Mouse (Mus musculus) 3T3-L1 (cell line): ENCODE measurements around the gene Pon3.
"Not testable (repeated sequence)": the region's sequence is repeated elsewhere in the genome, so short reads cannot be mapped to it uniquely, and the experiment has no call there.

ENCODE experiments used
- DNase-seq: peaks from one replicate; pipeline ENCODE4 v3.0.0-alpha.2; 2015; ENCODE audit warnings: low read depth, low spot score

Pon3 gene

DNA sequence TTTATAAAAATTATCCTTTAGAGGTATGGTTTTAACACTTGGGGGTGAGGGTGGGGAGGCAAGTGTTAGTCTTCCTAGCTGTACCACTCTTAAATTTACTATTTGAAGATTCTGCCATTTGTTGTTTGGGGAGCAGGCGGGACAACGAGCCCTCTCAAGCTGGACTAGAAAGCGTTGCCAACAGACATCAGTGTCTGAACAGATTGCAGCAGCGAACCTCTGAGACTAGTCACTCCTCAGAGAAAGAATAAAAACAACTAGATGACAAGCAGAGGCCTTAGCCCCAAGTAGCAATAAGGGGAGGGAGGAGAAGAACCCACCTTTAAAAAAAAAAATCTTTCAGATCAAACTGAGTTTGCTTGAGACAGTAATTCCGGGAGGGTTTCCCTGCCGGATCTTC lies 795 bp downstream of the Pon3 start:
- DNase-seq, result no peak

DNA sequence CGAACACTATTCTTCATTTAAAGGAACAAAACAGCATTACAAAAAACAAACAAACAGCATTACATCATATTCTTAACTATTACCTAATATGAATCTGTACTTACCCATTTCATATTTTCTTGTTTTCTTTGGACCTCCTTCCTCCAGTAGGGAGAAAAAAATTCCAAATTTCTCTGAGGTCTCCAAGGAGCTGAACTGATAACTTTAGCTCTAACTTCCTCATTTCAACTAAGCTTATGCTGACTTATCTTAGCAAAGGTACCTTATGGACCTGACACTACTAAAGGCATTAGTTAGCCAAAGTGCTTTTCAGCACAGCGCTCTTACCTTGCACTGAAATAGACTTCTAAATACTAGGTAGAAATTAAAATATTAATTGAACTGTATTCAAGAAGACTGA lies 1.2 kb downstream of the Pon3 start:
- no peak for DNase-seq

DNA sequence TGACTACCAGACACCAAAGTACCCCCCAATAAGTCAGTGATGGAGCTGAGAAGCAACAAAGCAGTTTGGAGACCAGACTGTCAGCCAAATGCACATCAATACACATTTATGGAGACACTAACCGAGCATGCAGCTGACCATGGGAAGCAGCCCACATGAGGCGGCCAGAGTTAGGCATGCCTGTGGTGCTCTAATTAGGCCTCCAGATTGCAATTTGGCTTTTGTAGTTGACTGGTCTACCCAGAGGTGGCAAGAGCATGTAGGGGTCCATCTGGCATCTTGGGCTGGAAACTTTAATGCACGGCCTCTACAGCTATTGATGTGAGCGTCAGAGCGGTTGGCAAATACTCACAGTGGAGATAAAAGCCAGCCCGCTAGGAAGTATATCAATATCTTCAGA lies 10.2 kb downstream of the Pon3 start:
- no peak for DNase-seq

DNA sequence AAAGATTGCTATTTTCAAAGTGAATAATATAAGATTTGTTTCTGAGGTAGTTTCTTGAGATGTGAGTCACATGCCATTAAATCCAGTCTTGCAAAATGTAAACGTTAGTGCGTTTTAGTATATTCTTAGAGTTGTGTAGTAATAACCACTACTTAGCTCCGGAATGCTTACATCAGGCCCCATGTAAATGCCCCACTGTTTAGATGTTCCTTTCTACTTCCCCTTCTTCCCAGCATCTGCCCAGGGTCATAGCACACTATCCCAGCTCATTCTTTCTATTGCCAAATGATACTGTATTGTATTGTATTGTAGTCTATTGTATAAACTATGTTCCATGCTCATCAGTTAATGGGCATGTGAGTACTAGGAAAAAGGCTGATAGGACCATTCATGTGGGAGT lies 17.3 kb downstream of the Pon3 start:
- DNase-seq, result no peak

DNA sequence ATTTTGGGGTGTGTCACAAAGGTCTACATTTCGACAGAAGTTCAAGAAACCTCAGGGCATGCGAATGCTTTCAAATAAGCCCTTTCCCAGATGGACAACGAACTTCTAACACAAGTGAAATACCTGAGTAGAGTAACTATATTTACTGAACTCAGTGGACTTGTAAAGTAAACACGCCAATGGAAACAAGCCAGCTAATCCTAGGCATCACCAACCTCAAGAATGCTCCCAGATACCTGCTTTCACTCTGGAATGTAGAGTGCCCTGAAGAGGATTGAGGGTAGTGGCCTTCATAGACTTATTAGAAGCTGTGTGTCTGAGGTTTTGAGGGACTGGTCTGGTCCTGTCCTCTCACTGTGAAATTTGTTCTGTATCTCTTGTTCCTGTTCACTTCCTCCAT lies 18.6 kb downstream of the Pon3 start:
- DNase-seq, result no peak

DNA sequence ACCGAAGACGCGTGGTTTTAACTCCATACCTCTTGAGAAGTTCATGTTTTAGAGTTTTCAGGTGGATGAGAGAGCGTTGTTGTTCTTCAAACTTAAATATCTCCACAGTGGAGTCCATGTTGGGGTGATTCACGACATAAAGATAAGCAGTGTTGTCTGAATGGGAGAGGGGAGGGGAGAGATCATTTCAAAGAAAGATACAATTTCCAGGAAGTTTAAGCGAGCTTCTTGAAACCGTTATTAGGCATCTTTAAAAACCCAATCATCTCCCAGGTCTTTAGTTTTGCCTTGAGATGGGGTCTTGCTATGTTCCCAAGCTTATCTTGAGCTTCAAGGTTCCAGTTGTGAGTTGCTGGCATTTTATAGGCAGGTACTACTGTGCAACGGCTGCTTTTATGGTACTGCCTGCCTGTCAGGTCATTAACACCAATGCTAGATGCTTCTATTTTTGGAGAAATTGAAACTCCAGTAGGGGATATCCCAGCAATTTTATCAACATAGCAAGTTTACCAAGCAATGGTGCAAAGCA lies 19.2 kb downstream of the Pon3 start:
- no peak for DNase-seq

DNA sequence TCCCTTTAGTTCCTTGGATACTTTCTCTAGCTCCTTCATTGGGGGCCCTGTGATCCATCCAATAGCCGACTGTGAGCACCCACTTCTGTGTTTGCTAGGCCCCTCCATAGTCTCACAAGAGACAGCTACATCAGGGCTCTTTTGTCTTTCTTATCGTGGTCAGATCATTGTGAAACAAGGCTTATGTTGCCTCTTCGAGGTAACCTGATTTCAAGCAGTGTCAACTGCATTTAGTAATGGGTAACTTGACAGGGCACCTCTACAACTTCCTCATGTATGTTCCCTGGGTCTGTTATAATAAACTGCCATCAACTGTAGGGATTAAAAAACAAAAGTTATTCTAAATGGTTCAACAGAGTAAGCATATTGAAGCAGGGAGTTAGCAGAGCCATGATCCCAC lies 21.5 kb downstream of the Pon3 start:
- no peak for DNase-seq

DNA sequence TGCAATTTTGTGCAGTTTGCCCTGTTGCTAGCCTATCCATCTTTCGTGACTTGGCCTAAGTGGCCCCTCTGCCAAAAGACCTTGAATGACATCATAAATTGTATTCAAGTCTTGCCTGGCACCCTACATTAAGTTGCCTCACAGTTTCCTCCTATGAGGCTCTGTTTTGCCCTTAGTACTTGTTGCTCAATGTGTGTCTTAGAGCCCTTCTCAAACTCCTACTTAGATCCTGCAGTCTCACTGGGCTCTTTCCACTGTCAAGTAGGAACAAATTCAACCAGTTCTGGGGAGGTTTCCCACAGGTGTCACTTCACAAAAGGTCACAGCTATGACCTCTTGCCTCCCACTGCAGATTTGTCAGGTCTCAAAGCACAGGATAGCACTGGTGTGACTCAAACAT lies 22.3 kb downstream of the Pon3 start:
- DNase-seq, result peak; percentile 5

DNA sequence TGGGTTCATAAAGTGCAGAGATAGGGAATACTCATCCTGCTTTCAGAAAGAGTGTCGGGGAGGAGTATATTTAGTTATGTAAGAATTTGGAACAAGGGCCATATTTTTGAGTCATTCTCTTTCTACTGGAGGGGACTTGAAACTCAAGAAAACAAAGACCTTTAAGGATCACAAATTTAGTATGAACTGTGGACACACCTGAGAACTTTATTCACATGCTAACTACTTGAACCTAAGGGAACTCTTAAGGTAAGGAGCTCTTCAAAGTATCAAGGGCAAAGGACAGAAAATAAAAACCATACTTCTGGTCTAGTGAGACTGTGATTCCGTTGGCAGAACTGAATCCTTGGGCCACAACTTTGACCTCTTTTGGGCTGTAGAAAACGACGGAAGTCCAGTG lies 24.1 kb downstream of the Pon3 start:
- no peak for DNase-seq

DNA sequence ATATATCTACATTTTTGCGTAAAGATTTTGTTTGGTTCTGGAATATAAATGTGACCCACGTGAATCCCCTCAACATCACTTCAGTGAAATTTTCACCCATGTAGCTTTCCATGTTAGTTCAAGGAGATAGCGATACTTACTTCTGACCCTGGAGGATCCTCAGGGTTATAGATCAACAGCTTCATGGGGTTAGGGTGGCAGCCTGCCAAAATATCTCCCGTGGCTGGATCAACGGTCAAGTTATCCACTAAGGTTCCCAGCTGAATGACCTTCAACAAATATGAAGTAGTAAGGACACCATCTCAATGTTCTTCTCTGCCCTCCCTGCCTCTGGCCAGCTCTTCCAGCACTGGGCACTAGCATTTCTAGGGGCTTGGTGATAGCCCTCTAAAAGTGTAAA lies 25.8 kb downstream of the Pon3 start:
- no peak for DNase-seq

DNA sequence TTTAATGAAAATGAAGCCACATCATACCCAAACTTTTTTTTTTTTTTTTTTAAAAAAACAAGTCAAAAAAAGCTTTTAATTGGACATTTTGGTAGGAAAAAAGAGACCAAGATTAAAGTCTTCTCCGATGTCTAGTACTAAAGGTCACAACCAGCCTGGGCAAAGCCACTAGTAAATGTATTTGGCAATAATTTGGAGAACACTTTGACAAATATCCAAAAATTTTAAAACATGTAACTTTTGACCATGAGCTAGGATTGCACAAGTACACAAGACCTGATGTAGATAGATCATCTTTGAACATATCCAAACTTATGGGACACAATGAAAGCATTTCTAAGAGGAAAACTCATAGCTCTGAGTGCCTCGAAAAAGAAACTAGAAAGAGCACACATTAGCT lies 32.5 kb downstream of the Pon3 start:
- DNase-seq, result not testable (repeated sequence)

DNA sequence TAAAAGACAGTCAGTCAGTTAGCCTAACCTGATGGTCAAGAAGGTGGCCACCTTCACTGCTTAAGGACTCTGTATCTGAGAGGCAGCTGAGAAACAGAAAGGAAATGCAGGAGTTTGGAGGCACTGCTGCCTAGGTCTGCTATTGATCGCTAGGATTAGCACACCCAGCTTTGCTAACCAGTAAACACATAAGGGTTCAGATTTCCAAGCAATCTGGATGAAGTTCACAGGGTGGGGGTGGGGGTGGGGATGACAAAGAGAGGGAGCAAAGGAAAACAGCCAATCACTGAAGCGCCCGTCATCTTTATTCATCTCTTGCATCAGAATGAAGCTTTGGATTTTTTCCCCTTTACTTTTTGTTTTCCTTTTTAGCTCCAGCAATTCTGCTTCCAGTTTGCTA lies 34.0 kb downstream of the Pon3 start:
- no peak for DNase-seq

DNA sequence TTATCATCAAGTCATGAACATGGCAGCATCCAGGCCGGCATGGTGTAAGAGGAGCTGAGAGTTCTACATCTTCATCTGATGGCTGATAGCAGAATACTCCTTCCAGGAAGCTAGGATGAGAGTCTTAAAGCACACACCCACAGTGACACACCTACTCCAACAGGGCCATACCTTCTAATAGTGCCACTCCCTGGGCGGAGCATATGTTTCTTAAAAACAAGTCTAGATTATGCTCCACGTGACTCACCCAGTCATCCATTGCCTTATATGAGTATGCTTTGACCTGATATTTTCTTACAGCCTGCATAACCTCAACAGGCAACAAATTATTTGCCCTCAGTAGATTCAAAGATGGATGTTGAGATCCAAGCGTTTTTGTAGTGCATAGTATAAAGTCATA lies 37.9 kb downstream of the Pon3 start:
- DNase-seq, result no peak

DNA sequence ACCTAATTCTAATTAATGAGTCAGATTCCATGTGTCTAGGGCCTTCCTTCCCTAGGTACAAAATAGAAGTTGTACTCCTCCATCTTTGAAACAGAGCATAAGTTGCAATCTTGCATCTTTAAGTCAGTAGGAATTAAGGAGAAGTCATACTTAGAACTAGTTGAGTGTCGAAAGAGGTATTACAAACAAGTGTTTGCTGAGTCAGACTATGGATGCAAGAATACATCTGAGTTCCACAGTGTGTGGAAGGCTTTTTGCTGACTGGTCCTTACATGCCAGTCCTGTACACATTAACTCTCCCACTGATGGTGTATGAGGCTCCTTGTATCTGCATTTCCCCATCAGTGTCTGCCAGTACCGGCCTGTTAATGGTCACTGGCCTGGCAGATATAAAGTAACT lies 48.3 kb downstream of the Pon3 start:
- DNase-seq, result no peak

DNA sequence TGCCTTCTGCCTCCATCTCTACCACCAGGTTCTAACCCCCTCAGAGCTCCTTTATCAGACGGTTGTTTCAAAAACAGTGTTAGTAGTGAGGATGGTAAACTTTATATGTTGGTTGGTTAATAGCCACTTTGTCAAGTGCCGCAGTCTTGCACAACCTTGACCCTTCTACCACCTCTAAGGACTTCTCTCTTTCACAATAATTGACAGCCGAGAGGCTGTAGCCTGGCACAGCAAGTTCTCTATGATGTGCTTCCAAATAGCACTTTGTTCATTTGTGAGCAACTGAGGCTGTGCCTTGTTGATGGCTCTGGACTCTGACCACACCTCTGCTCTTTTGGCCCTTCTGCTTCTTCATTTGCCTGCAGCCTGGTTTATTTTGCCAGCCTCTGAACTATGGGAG lies 56.2 kb downstream of the Pon3 start:
- no peak for DNase-seq

DNA sequence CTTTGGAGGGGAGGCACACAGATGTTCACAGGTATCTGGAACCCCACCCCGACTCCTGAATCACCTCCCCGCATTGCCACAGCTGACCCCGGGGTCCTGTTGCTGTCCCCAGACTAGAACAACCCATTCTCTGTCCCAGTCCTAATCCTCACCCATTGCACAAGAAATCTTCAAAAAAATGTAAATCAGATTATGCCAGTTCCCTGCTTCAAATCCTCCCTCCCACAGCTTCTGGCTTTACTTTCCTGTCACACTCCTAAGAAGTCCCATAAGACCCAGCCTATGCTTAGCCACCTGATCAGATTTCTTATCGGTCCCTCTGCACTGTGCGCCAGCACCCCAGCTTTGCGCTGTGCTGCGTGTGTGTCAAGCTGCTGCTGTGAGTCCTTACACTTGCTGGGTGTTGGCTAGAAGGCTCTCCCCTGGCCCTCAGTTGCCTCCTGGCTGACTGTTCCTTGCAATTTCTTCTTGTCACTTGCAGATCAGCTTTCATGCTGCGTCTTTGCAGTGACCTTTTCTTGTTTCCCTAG lies 56.6 kb downstream of the Pon3 start:
- DNase-seq, result no peak

DNA sequence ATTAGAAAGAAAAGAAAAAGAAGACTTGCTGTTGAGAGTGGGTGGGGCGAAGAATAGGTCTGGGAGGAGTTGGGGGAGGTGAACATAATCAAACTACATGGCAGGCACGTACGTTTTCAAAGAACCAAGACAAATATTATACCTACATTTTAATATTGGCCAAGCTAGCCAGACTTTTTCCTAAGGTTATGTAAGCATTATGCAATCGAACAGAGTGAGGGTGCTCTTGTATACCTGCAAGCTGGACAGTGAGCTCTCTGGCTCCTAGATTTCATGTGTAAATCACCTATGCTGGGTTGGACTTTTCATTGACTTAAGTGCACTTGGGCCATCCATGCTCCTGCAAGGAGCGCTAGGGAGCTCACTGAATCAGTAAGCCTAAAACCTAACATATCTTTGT lies 57.5 kb downstream of the Pon3 start:
- DNase-seq, result no peak

DNA sequence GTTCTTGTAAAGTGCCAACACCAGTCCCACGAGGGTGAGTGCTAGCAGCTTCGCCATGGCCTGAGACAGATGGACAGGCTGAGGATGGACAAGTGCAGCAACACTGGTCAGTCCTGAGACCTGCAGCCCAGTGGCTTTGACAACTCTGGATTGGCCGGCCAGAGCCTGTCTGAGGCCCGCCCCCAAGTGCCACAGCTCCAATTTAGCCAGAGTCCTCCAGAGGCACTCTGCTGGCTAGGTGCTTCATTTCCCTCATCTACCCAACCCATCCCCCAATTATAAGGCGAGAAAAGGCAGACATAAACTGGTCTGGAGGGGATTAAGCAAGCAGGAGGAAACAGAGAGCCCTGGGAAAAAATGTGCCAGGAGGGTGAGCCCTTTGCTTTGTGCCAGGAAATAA lies 62.4 kb downstream of the Pon3 start, which contains the start of gene Pon1:
TSS of gene Pon1 (minus strand) at position 254 of the 400 bp plus-strand sequence.
- no peak for DNase-seq

DNA sequence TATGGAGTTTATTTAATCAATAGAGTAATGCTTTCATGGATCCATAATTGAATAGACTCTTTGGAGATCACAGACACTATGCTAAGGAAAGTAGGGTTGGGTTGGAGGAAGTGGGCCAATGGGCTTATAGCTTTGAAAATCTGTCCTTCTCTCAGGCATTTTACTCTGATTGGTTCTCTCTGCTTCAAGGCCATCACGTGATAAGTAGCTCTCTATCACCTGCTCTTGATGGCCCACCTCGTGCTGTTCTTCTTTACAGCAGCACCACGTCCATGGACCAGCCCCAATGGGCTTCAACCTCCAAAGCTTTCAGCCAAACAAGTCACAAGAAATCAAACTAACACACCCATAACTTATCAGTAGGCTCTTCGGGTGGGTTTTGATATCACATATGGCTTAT lies 65.3 kb downstream of the Pon3 start:
- no peak for DNase-seq

DNA sequence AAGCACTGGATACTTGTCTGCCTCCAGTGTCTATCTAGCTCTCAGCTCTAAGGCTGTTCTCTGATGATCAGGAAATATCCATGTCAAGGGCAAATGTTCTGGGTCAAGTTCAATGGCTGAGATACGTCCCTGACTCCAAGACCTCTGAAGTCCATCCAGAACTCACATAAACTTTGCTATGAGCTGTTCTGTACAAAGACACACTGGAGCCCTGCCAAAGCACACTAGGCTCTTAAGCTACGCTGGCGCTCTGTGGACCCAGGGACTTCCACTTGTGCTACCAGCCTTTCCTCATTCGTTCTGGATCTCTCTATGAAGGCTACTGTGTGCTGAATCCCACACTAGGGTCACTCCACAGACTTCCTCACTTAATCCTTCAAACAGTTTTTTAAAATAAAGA lies 66.6 kb downstream of the Pon3 start:
- no peak for DNase-seq

DNA sequence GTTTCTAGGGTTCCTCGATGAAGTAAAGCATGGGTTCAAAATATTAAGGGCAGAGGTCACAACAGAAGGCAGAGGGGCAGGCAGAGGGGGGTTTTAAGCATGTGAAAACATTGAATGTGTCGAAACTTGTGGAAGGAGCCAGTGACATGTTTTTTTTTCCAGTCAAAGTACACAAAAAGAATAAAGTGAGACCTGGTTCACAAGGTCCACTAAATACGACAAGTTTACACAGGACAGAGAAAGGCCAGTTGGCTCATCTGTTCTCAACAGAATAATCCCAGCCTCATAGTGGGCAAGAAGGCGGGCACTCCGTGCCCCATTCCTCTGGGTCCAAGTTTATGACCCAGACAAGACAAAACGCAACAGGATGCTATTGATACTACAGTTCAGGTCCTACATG lies 67.1 kb downstream of the Pon3 start:
- DNase-seq, result no peak

DNA sequence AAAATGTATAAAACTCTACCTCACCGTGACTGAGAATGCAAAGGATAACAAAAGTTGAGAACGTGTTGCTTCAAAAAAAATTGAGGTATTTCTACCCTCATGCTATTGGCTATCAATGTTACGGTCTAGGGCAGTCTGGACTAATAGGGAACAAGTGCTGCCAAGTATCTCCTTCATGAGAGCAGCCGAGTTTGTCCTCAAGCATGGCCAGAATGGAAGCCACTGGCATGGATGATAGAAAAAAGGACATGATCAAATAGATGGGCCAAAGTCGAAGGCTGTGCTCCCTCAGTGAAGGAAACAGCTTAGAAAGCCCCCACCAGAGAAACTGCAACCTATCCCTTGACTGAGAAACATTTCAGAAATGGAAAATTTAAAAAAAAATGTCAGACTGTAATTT lies 68.0 kb downstream of the Pon3 start:
- no peak for DNase-seq

DNA sequence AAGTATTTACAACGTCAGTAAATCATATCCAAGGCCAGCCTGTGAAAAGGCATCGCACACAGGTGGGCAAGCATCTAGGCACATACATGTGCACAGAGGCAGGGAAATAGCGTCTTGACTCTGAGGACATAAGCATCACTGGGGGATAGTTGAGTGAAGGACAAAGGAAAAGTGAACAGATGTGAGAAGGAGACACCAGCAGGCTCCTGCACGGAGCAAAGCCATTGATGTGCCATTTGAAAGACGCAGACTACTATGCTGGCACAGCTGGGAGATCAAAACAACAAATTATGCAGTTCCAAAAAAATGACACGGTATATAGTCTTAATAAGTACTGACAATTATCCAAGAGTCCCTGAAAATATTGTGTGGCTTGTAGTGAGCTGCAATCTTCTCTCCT lies 68.5 kb downstream of the Pon3 start:
- DNase-seq, result no peak

DNA sequence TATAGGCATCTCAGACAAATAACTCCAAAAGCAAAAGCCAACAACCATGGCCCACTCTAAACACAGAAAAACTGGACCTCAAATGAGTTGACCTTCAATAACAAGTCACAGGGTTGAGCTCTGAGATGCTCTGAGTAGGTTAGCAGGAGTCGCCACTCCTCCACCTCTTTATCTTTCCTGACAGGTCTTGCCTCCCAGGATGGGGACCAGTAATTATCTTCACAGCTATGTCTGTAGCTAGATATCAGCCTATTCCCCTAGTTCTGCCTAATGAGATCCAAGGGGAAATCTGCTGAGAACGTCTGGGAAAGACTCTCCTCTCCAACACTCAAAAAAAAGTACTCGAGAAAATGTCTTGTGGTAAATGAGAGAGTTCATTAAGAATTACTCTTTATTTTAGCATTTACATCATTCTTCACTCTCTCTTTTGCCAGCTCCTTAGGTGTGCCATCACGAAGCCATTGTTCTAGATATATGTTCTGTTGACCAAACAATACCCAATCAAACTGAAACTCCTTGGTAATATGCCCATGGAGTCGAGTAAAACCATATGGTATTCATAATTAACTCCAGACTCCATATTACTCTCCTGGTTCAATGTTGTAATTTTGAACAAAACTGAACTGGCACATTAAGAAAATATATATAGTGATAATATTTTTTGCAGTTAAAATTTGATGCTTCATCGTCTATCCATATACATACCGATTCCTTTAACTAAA lies 69.7 kb downstream of the Pon3 start:
- DNase-seq, result no peak
